Mouse (Mus musculus): ENCODE data around the gene Cnih2. TPM values are rescaled to one million over a fixed set of nuclear protein-coding genes. Genes with fewer than 3 reads are reported as not detected.

Cnih2 gene
- polyA plus RNA-seq, 1 experiment from 2014 or later, result 357 TPM

DNA sequence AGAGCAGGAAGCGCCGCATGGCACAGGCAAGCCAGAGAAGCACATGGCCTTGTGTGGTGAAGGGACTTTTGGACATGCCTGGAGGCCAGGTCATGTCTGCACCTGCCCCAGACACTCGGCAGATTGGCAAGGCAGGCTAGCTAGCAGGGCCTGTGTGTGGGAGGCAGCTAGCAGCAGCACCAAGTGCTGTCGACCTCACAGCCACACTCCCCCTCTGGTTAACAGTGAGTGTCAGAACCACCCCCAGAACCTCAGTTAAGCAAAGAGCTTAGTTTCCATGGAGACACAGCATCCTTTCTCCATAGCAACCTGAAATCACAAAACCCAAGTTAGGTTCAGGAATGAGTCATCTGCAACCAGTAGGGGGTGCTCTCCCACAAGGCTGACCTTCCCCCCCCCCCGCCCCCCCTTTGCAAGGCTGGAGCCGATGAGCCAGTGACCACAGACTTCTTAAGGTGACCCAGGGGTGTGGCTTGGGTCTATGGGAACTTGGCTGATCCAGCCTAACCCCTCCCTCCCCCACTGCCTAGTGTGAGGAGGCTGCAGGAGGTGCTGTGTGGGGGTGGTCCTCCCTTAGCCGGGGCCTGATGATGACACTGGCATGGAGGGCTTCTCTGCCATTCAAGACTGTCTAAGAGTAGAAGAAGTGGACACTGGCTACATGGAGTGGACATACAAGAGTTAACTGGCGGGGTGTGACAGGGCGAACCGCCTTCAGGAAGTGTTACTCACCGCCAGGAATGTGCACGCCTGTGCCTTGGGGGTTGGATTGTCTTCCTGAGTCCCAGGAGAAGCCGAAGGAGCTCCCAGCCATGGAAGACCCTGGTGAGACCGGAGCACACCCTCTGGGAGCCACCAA lies 48.0 kb downstream of the Cnih2 start, which contains the start of gene Rin1:
TSS of gene Rin1 (plus strand) at position 435 of the 859 bp plus-strand sequence.
- Histone ChIP-seq H3K4me2 (replicated peaks) (no peak within 1 kb of the TSS; the same call in 1 of the 2 replicates), H3K27ac (no peak within 1 kb of the TSS), H3K9ac (replicated peaks) (peak within 1 kb of the TSS; percentile 39; the same call in 1 of the 2 replicates), H3K4me1 (replicated peaks) (peaks cover 25% of the 10 kb centered on the region), H3K27me3 (peaks cover 56% of the 10 kb centered on the region), H3K4me3 (replicated peaks) (no peak within 1 kb of the TSS), H3K36me3 (peaks cover 43% of the 10 kb centered on the region), H3K9me3 (no peaks in the 10 kb centered on the region)
- peak; percentile 53 for ATAC-seq
- WGBS, result 13% methylated on average over 14 of the region's 14 CpGs

DNA sequence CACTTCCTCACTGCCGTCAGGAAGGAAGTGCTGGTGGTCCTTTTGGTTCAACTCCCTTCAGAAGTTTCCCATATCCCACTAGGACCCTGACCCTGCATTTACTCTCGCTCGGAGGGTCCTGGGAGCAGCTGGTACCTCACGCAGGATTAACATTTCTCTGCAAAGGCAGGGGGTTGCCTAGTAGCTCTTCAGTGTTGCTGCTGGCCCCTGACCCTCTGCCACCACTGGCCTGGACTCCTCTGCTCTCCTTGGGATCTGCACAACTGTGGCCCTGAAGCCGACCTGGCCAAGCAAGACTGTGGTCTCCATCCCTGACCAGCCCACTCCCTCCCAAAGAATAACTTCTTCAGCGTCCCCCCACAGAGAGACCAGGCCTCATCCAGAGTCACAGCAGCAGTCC lies 49.0 kb downstream of the Cnih2 start:
- no peak overlapping the region for H3K4me3 ChIP-seq (replicated peaks)
- peak overlapping the region; percentile 39; the same call in 1 of the 2 replicates for H3K9ac ChIP-seq (replicated peaks)
- peaks cover 47% of the 10 kb centered on the region for H3K27me3 ChIP-seq
- no peak overlapping the region for H3K4me2 ChIP-seq (replicated peaks)
- peaks cover 43% of the 10 kb centered on the region for H3K36me3 ChIP-seq
- H3K4me1 ChIP-seq (replicated peaks), result peaks cover 25% of the 10 kb centered on the region
- H3K9me3 ChIP-seq, result no peaks in the 10 kb centered on the region
- H3K27ac ChIP-seq, result no peak overlapping the region
- ATAC-seq, result no peak
- 46% methylated on average over 6 of the region's 6 CpGs for WGBS

DNA sequence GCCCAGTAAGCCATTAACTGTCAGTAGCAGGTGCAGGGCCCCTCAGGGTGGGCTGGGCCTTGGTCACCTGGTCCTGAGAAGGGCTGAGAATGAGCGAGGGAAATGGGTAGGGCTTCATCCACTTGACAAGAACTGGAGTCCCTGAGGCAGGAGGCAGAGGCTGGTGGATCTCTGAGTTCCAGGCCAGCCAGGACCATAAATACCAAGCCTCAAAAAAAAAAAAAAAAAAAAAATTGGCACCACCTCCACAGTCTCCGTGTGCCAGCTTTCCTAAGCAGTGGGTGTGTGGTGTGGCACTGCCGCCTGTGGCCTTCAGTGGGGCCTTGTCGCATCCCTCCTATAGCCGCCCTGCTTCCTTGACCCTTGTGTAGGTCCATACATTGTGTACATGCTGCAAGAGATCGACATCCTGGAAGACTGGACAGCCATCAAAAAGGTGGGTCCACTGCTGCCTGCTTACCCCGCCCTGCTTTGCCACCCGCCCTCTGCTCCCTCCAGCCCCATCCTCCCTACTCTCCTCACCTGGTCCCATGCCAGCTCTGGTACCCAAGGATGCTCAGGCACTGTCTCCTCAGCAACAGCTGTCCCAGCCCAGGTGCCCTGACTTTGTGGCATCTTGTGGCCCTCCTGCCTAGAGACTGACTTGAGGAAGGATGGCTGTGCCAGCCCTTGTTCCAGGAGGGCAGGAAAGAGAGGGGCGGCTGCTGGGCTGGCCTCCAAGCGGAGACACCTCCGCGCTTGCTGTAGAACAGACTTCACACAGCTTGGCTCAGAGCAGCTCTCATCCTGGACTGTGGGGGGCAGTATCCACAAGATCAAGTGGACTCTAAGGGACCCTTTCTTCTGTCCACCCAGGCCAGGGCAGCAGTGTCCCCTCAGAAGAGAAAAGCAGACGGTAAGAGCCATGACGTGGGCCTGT lies 49.9 kb downstream of the Cnih2 start:
- Histone ChIP-seq H3K36me3 (peaks cover 48% of the 10 kb centered on the region), H3K27ac (no peak overlapping the region), H3K4me3 (replicated peaks) (no peak overlapping the region), H3K4me1 (replicated peaks) (peaks cover 25% of the 10 kb centered on the region), H3K9me3 (no peaks in the 10 kb centered on the region), H3K9ac (replicated peaks) (no peak overlapping the region; the same call in 1 of the 2 replicates), H3K27me3 (peaks cover 39% of the 10 kb centered on the region), H3K4me2 (replicated peaks) (no peak overlapping the region)
- WGBS, result 85% methylated on average over 14 of the region's 14 CpGs
- no peak for ATAC-seq

DNA sequence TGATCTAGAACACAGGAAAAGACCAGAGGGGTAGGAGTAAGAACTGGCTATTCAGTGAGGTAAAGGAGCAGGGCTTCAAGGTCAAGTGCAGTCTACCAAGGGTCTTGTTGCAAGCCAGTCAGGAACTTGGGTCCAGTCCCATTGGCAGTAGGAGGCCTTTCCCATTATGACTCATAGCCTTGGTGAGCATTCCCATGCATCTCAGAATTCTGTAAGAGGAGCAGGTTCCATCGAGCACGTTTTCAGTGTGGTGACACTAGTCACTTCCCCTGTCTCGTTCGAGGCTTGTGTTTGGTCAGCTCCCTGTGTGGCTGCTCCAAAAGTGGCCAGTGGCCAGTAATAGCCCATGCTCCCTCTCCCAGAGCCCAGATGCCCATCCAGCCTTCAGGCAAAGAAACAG lies 52.8 kb downstream of the Cnih2 start:
- peaks cover 31% of the 10 kb centered on the region for H3K4me1 ChIP-seq (replicated peaks)
- H3K4me2 ChIP-seq (replicated peaks), result no peak overlapping the region
- no peak overlapping the region for H3K4me3 ChIP-seq (replicated peaks)
- WGBS, result 82% methylated on average over 4 of the region's 4 CpGs
- no peak overlapping the region for H3K27ac ChIP-seq
- no peak for ATAC-seq
- H3K27me3 ChIP-seq, result peaks cover 10% of the 10 kb centered on the region
- H3K9me3 ChIP-seq, result no peaks in the 10 kb centered on the region
- peaks cover 59% of the 10 kb centered on the region for H3K36me3 ChIP-seq
- H3K9ac ChIP-seq (replicated peaks), result no peak overlapping the region; the same call in 1 of the 2 replicates

Other genes with a start within 250 kb of the Cnih2 start
- gene Ctsf, start 243.4 kb downstream of the Cnih2 start, polyA plus RNA-seq (2015; fragmentation: Nextera tagmentation; extraction: Ambion mirVana), result 59.0 and 67.5 TPM in 2 replicates
- gene Actn3, start 220.6 kb downstream of the Cnih2 start, polyA plus RNA-seq (2015; fragmentation: Nextera tagmentation; extraction: Ambion mirVana), result 1.2 and 1.4 TPM in 2 replicates
- 22.7 and 24.1 TPM in 2 replicates for gene Zdhhc24, start 219.9 kb downstream of the Cnih2 start, polyA plus RNA-seq (2015; fragmentation: Nextera tagmentation; extraction: Ambion mirVana)
- gene Bbs1, start 191.9 kb downstream of the Cnih2 start, polyA plus RNA-seq (2015; fragmentation: Nextera tagmentation; extraction: Ambion mirVana), result 12.6 and 12.8 TPM in 2 replicates
- 143 TPM in 2 replicates for gene Dpp3, start 170.2 kb downstream of the Cnih2 start, polyA plus RNA-seq (2015; fragmentation: Nextera tagmentation; extraction: Ambion mirVana)
- gene Peli3, start 155.4 kb downstream of the Cnih2 start, polyA plus RNA-seq (2015; fragmentation: Nextera tagmentation; extraction: Ambion mirVana), result 8.8 and 10.8 TPM in 2 replicates
- 111 and 113 TPM in 2 replicates for gene Mrpl11, start 136.4 kb downstream of the Cnih2 start, polyA plus RNA-seq (2015; fragmentation: Nextera tagmentation; extraction: Ambion mirVana)
- gene Npas4, start 108.2 kb downstream of the Cnih2 start, polyA plus RNA-seq (2015; fragmentation: Nextera tagmentation; extraction: Ambion mirVana), result 0.31 and 0.32 TPM in 2 replicates
- gene Slc29a2, start 74.7 kb downstream of the Cnih2 start, polyA plus RNA-seq (2015; fragmentation: Nextera tagmentation; extraction: Ambion mirVana), result 7.8 TPM in 2 replicates
- gene B4gat1, start 59.7 kb downstream of the Cnih2 start, polyA plus RNA-seq (2015; fragmentation: Nextera tagmentation; extraction: Ambion mirVana), result 52.9 and 54.3 TPM in 2 replicates
- 3.9 and 4.3 TPM in 2 replicates for gene AC124502.3, start 59.6 kb downstream of the Cnih2 start, polyA plus RNA-seq (2015; fragmentation: Nextera tagmentation; extraction: Ambion mirVana)
- 52.6 and 58.9 TPM in 2 replicates for gene Brms1, start 57.2 kb downstream of the Cnih2 start, polyA plus RNA-seq (2015; fragmentation: Nextera tagmentation; extraction: Ambion mirVana)
- gene Rin1, start 48.0 kb downstream of the Cnih2 start, polyA plus RNA-seq (2015; fragmentation: Nextera tagmentation; extraction: Ambion mirVana), result 1.3 and 2.1 TPM in 2 replicates
- gene Cd248, start 30.4 kb downstream of the Cnih2 start, polyA plus RNA-seq (2015; fragmentation: Nextera tagmentation; extraction: Ambion mirVana), result 11.0 and 15.2 TPM in 2 replicates
- 3.7 and 4.4 TPM in 2 replicates for gene Tmem151a, start 13.0 kb downstream of the Cnih2 start, polyA plus RNA-seq (2015; fragmentation: Nextera tagmentation; extraction: Ambion mirVana)
- 57.1 and 59.0 TPM in 2 replicates for gene Yif1a, start 10.0 kb downstream of the Cnih2 start, polyA plus RNA-seq (2015; fragmentation: Nextera tagmentation; extraction: Ambion mirVana)
- gene Rab1b, start 8.6 kb upstream of the Cnih2 start, polyA plus RNA-seq (2015; fragmentation: Nextera tagmentation; extraction: Ambion mirVana), result 238 and 242 TPM in 2 replicates
- 63.1 and 69.0 TPM in 2 replicates for gene Klc2, start 20.0 kb upstream of the Cnih2 start, polyA plus RNA-seq (2015; fragmentation: Nextera tagmentation; extraction: Ambion mirVana)
- gene Pacs1, start 174.6 kb upstream of the Cnih2 start, polyA plus RNA-seq (2015; fragmentation: Nextera tagmentation; extraction: Ambion mirVana), result 31.5 and 32.0 TPM in 2 replicates
- 399 and 419 TPM in 2 replicates for gene Sf3b2, start 196.9 kb upstream of the Cnih2 start, polyA plus RNA-seq (2015; fragmentation: Nextera tagmentation; extraction: Ambion mirVana)
- gene Gal3st3, start 199.8 kb upstream of the Cnih2 start, polyA plus RNA-seq (2015; fragmentation: Nextera tagmentation; extraction: Ambion mirVana), result 29.3 and 33.6 TPM in 2 replicates
- gene Catsper1, start 237.2 kb upstream of the Cnih2 start, polyA plus RNA-seq (2015; fragmentation: Nextera tagmentation; extraction: Ambion mirVana), result not detected in 2 replicates